Mouse (Mus musculus): Measurements from ENCODE around the gene Rnaseh1. TPM values are rescaled to one million over a fixed set of nuclear protein-coding genes. Genes with fewer than 3 reads are reported as not detected.

Gene Rnaseh1
- polyA plus RNA-seq, 1 experiment from 2014 or later, result 31.6 TPM

DNA sequence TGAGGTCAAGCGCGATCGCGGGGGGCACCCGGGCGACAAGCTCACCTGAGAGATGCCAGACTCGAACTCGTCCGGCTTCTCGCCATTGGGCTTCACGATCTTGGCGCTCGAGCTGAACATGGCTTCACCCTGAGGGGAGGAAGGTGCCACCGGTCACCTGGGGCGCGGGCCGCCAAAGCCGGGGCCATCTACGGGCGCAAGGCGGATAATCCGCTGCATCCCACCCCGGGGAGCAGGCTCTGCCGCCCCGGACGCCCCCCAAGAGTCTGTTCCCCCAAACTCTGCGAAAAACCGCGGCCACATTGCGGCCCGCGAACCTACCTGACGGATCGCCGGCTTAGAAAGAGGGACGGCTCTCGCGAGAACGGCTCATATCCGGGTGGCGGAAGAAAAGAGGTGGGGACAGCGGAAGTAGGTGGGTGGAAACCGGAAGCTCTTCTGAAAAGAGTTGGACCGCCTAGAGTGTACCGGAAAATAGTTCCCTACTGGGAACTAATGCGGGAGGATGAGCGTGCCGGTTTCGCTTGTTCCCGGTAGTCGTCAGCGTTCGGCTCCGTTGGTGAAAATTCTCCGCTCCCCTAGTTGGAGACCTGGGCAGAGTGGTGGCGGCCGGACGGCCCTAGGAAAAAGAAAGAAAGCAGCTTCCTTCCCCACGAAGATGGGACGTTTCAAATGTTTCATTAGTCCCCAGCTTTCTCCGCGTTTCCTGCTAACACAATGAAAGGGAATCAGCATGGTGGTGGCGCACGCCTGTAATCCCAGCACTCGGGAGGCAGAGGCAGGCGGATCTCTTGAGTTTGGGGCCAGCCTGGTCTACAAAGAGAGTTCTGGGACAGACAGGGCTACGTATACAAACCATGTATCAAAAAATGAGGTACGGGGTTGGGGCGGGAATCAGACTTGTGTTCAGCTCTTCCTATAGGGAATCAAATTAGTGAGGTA is 13.6 kb upstream of the Rnaseh1 start, which contains the start of gene Rps7:
TSS of gene Rps7 (minus strand) at position 419 of the 942 bp plus-strand sequence.
- Histone ChIP-seq H3K9me3 (ENCODE audit: control insufficient read depth, low read length) (no peaks in the 10 kb centered on the region), H3K4me2 (replicated peaks; ENCODE audit: low read depth, low read length) (peak within 1 kb of the TSS; percentile 80), H3K4me1 (ENCODE audit: control insufficient read depth, insufficient read depth, low read length) (peaks cover 16% of the 10 kb centered on the region; the same call in 1 of the 2 replicates), H3K36me3 (ENCODE audit: control insufficient read depth, insufficient read depth, low read length) (peaks cover 38% of the 10 kb centered on the region), H3K4me3 (ENCODE audit: low read length) (peak within 1 kb of the TSS; percentile 87), H3K27ac (ENCODE audit: low read depth, low read length) (peak within 1 kb of the TSS; percentile 76), H3K9ac (ENCODE audit: low read depth, low read length) (peak within 1 kb of the TSS; percentile 99), H3K27me3 (ENCODE audit: control insufficient read depth, insufficient read depth, low read length) (no peaks in the 10 kb centered on the region)
- 4% methylated on average over 69 of the region's 69 CpGs for WGBS
- peak; percentile 97 for ATAC-seq (ENCODE audit: low FRiP score, low TSS enrichment)

DNA sequence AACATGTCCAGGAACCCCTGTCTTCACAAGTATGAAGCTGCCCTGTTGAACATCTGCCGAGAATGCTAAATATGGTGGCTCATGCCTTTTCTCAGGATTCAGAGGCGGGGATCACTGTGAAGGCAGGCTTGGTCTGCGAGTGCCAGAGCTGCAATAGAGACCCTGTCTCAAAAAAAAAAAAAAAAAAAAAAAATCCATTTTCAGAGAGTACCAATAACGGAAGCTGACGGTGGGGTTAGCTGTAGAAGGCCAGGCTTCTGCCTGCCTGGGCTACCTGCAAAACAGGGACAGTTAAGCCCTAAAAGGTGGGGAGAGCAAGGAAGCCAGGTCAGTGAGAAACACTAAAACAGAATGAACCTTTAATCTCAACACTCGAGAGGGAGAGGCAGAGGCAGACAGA is 12.9 kb upstream of the Rnaseh1 start:
- Histone ChIP-seq H3K27ac (ENCODE audit: low read depth, low read length) (no peak overlapping the region), H3K9ac (ENCODE audit: low read depth, low read length) (no peak overlapping the region), H3K27me3 (ENCODE audit: control insufficient read depth, insufficient read depth, low read length) (no peaks in the 10 kb centered on the region), H3K9me3 (ENCODE audit: control insufficient read depth, low read length) (no peaks in the 10 kb centered on the region), H3K4me3 (ENCODE audit: low read length) (peak overlapping the region; percentile 87), H3K36me3 (ENCODE audit: control insufficient read depth, insufficient read depth, low read length) (peaks cover 31% of the 10 kb centered on the region), H3K4me1 (ENCODE audit: control insufficient read depth, insufficient read depth, low read length) (peaks cover 16% of the 10 kb centered on the region; the same call in 1 of the 2 replicates), H3K4me2 (replicated peaks; ENCODE audit: low read depth, low read length) (peak overlapping the region; percentile 52)
- ATAC-seq (ENCODE audit: low FRiP score, low TSS enrichment), result no peak
- WGBS, result 90% methylated on average over 6 of the region's 6 CpGs

DNA sequence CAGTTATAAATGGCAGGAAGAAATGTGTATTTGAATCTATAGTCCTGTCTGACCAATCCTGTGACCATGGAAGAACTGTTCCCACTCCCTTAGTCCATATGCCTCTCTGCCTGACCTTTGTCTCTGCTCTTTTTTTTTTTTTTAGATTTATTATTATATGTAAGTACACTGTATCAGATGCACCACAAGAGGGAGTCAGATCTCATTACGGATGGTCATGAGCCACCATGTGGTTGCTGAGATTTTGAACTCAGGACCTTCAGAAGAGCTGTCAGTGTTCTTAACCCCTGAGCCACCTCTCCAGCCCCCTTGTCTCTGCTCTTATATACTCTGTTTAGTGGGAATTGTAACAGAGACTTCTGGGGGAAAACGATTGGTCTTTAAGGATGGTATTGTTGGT is 10.6 kb upstream of the Rnaseh1 start:
- WGBS, result 81% methylated on average over 2 of the region's 2 CpGs
- no peak overlapping the region for H3K4me2 ChIP-seq (replicated peaks; ENCODE audit: low read depth, low read length)
- no peaks in the 10 kb centered on the region for H3K27me3 ChIP-seq (ENCODE audit: control insufficient read depth, insufficient read depth, low read length)
- H3K9me3 ChIP-seq (ENCODE audit: control insufficient read depth, low read length), result no peaks in the 10 kb centered on the region
- peaks cover 9% of the 10 kb centered on the region for H3K36me3 ChIP-seq (ENCODE audit: control insufficient read depth, insufficient read depth, low read length)
- no peak overlapping the region for H3K27ac ChIP-seq (ENCODE audit: low read depth, low read length)
- ATAC-seq (ENCODE audit: low FRiP score, low TSS enrichment), result no peak
- no peak overlapping the region for H3K9ac ChIP-seq (ENCODE audit: low read depth, low read length)
- peaks cover 8% of the 10 kb centered on the region; the same call in 1 of the 2 replicates for H3K4me1 ChIP-seq (ENCODE audit: control insufficient read depth, insufficient read depth, low read length)
- no peak overlapping the region for H3K4me3 ChIP-seq (ENCODE audit: low read length)

DNA sequence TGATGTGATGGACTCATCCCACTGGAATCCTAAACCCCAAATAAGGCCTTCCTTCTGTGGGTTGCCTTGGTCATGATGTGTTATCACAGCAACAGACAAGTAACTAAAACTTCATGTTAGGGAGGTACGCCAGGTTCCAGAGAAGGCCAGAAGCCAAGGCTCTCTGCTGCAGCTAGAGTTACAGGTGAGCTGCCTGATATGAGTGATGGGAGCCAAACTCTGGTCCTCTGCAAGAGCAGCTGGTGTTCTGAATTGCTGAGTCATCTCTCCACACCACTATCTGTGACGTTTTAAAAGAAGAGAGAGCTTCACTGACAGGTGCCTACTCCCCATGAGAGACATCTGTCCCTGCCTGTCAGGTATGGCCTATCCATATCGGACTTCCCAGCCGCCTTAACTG is 13.2 kb downstream of the Rnaseh1 start:
- Histone ChIP-seq H3K27ac (ENCODE audit: low read depth, low read length) (no peak overlapping the region), H3K4me2 (replicated peaks; ENCODE audit: low read depth, low read length) (no peak overlapping the region), H3K27me3 (ENCODE audit: control insufficient read depth, insufficient read depth, low read length) (no peaks in the 10 kb centered on the region), H3K9ac (ENCODE audit: low read depth, low read length) (no peak overlapping the region), H3K9me3 (ENCODE audit: control insufficient read depth, low read length) (no peaks in the 10 kb centered on the region), H3K4me1 (ENCODE audit: control insufficient read depth, insufficient read depth, low read length) (peaks cover 3% of the 10 kb centered on the region), H3K4me3 (ENCODE audit: low read length) (no peak overlapping the region), H3K36me3 (ENCODE audit: control insufficient read depth, insufficient read depth, low read length) (peaks cover 30% of the 10 kb centered on the region)
- ATAC-seq (ENCODE audit: low FRiP score, low TSS enrichment), result no peak
- WGBS, result 83% methylated on average over 4 of the region's 4 CpGs

DNA sequence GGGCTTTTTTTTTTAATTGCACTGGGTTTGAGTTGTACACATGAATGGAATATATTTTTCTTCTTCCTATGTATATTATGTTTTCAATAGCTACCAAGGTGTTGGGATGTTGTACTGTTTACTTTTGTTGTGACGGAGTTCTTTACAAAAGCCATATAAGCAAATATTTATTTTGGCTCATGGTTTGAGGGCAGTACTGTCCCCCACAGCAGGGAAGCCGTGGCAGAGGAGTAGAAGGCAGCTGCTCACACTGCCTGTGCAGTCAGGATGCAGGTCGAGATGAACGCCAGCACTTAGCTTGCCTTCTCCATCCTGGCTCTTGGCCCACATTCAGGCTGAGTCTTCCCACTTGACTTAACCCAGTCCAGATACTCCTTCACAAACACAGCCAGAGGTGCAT is 17.3 kb downstream of the Rnaseh1 start:
- Histone ChIP-seq H3K4me1 (ENCODE audit: control insufficient read depth, insufficient read depth, low read length) (peaks cover 4% of the 10 kb centered on the region), H3K4me2 (replicated peaks; ENCODE audit: low read depth, low read length) (no peak overlapping the region), H3K27ac (ENCODE audit: low read depth, low read length) (no peak overlapping the region), H3K9ac (ENCODE audit: low read depth, low read length) (no peak overlapping the region), H3K36me3 (ENCODE audit: control insufficient read depth, insufficient read depth, low read length) (no peaks in the 10 kb centered on the region), H3K9me3 (ENCODE audit: control insufficient read depth, low read length) (no peaks in the 10 kb centered on the region), H3K4me3 (ENCODE audit: low read length) (no peak overlapping the region), H3K27me3 (ENCODE audit: control insufficient read depth, insufficient read depth, low read length) (no peaks in the 10 kb centered on the region)
- 67% methylated on average over 4 of the region's 4 CpGs for WGBS
- no peak for ATAC-seq (ENCODE audit: low FRiP score, low TSS enrichment)

DNA sequence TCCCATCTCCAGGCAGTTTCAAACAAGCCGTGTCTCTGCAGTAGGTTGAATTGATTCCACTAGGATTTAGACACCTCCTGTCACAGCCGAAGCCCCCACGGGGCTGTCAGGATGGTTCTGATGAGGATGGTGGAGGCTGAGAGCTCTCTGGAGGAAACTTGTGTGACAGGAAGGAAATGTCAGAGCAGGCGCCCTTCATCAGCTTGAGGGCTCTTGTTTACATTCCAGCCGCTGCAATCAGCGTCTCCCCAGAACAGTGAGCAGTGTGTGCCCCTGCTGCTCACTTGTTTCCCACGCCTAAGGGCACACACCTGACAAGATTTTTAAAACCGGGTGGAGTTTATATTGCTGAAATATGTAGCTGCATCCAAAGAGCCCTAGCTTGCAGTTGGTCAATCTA is 17.9 kb downstream of the Rnaseh1 start:
- Histone ChIP-seq H3K4me2 (replicated peaks; ENCODE audit: low read depth, low read length) (no peak overlapping the region), H3K27ac (ENCODE audit: low read depth, low read length) (no peak overlapping the region), H3K9me3 (ENCODE audit: control insufficient read depth, low read length) (no peaks in the 10 kb centered on the region), H3K4me1 (ENCODE audit: control insufficient read depth, insufficient read depth, low read length) (peaks cover 4% of the 10 kb centered on the region), H3K4me3 (ENCODE audit: low read length) (no peak overlapping the region), H3K27me3 (ENCODE audit: control insufficient read depth, insufficient read depth, low read length) (no peaks in the 10 kb centered on the region), H3K9ac (ENCODE audit: low read depth, low read length) (no peak overlapping the region), H3K36me3 (ENCODE audit: control insufficient read depth, insufficient read depth, low read length) (no peaks in the 10 kb centered on the region)
- ATAC-seq (ENCODE audit: low FRiP score, low TSS enrichment), result no peak
- 29% methylated on average over 8 of the region's 8 CpGs for WGBS

DNA sequence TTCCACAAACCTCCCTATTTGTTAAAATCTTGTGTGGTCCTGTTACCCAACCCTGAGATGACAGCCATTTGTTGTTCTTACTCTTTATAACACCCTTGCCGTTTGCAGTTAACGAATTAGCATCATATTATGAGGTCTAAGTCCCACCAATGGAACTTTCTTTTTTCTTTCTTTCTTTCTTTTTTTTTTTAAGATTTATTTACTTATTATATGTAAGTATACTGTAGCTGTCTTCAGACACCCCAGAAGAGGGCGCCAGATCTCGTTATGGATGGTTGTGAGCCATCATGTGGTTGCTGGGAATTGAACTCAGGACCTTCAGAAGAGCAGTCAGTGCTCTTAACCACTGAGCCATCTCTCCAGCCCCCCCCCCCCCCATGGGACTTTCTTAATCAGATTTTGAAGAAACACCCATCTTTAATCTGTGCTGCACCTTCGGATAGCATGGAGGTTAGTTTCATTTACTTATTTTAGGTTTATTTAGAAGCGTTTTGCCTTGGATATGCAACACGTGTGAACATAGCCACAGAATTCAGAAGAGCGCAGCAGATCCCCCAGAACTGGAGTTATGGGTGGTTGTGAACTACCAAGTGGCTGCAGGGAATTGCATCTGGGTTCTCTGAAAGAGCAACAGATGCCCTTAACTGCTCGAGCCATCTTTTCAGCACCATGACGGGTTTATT is 24.8 kb downstream of the Rnaseh1 start:
- Histone ChIP-seq H3K4me2 (replicated peaks; ENCODE audit: low read depth, low read length) (no peak overlapping the region), H3K27me3 (ENCODE audit: control insufficient read depth, insufficient read depth, low read length) (no peaks in the 10 kb centered on the region), H3K36me3 (ENCODE audit: control insufficient read depth, insufficient read depth, low read length) (no peaks in the 10 kb centered on the region), H3K4me1 (ENCODE audit: control insufficient read depth, insufficient read depth, low read length) (peaks cover 10% of the 10 kb centered on the region), H3K9me3 (ENCODE audit: control insufficient read depth, low read length) (no peaks in the 10 kb centered on the region), H3K9ac (ENCODE audit: low read depth, low read length) (no peak overlapping the region), H3K4me3 (ENCODE audit: low read length) (no peak overlapping the region), H3K27ac (ENCODE audit: low read depth, low read length) (no peak overlapping the region)
- ATAC-seq (ENCODE audit: low FRiP score, low TSS enrichment), result no peak
- WGBS, result 89% methylated on average over 10 of the region's 10 CpGs

DNA sequence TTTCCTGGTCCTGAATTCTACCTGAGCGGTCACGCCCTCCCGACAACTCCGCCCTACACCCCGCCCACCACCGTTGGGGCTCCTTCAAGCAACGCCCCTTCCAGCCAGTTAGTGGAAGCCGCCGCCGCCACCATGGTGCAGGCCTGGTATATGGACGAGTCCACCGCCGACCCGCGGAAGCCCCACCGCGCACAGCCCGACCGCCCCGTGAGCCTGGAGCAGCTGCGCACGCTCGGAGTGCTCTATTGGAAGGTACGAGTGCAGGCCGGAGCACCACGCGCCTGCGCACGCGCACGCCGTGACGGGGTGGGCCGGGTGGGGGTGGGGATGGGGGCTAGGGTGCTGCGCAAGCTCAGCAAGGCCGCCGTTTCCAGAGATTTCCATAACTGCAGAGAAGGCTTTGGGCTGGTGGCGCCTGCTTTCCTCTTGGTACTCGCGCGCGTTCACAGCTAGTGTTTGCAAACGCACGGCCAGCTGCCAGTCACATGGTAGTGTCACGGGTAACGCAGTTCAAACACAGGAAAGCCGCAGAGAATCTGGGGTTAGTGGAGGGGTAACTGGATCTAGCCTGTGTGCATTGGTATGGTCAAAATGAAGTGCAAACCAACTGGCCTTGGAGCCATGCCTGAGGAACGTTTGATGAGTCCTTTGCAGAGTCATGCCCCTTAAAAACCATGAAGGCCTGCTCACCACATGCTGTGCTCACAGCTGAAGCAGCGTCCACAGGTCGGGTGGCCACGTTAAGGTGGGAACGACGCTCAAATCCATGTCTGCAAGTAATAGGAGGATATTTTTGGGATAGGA is 25.9 kb downstream of the Rnaseh1 start, which contains the start of gene Adi1:
TSS of gene Adi1 (plus strand) at position 111 of the 804 bp plus-strand sequence.
- peak within 1 kb of the TSS; percentile 68 for H3K9ac ChIP-seq (ENCODE audit: low read depth, low read length)
- H3K27me3 ChIP-seq (ENCODE audit: control insufficient read depth, insufficient read depth, low read length), result no peaks in the 10 kb centered on the region
- H3K9me3 ChIP-seq (ENCODE audit: control insufficient read depth, low read length), result no peaks in the 10 kb centered on the region
- peak within 1 kb of the TSS; percentile 67 for H3K4me2 ChIP-seq (replicated peaks; ENCODE audit: low read depth, low read length)
- peaks cover 10% of the 10 kb centered on the region for H3K4me1 ChIP-seq (ENCODE audit: control insufficient read depth, insufficient read depth, low read length)
- H3K27ac ChIP-seq (ENCODE audit: low read depth, low read length), result peak within 1 kb of the TSS; percentile 90
- H3K36me3 ChIP-seq (ENCODE audit: control insufficient read depth, insufficient read depth, low read length), result peaks cover 4% of the 10 kb centered on the region; the same call in 1 of the 2 replicates
- H3K4me3 ChIP-seq (ENCODE audit: low read length), result peak within 1 kb of the TSS; percentile 58
- 3% methylated on average over 53 of the region's 53 CpGs for WGBS
- peak; percentile 95 for ATAC-seq (ENCODE audit: low FRiP score, low TSS enrichment)
